Mouse (Mus musculus) kidney, embryonic 14.5 days (tissue): ENCODE measurements around the gene Col13a1. TPM values are rescaled to one million over a fixed set of nuclear protein-coding genes. Genes with fewer than 3 reads are reported as not detected.

ENCODE experiments used
- ATAC-seq: fragments of 200-750 bp; cut with Nextera tagmentation; 2 replicates; pipeline ENCODE4 v1.8.0; 2017; ENCODE audit warnings: moderate number of reproducible peaks, mild to moderate bottlenecking, moderate TSS enrichment, moderate library complexity; ENCODE audit not compliant: low FRiP score, low TSS enrichment
- H3K27ac ChIP-seq: fragments of 300-500 bp; sonication (generic); 2 replicates; pipeline ENCODE4 v1.5.1; 2014; ENCODE audit warnings: low read depth, mild to moderate bottlenecking, low read length, moderate library complexity, mixed read lengths
- H3K27me3 ChIP-seq: fragments of 300-500 bp; sonication (generic); 2 replicates; pipeline ENCODE4 v1.6.1; 2014; ENCODE audit warnings: mild to moderate bottlenecking, low read length; ENCODE audit not compliant: control insufficient read depth, insufficient read depth
- H3K36me3 ChIP-seq: fragments of 300-500 bp; sonication (generic); 2 replicates; pipeline ENCODE4 v1.6.1; 2014; ENCODE audit warnings: low read length, mixed read lengths; ENCODE audit not compliant: control insufficient read depth, insufficient read depth
- H3K4me1 ChIP-seq: fragments of 300-500 bp; sonication (generic); 2 replicates; pipeline ENCODE4 v1.6.1; 2014; ENCODE audit warnings: low read length, mixed read lengths; ENCODE audit not compliant: control insufficient read depth, insufficient read depth
- H3K4me2 ChIP-seq: fragments of 300-500 bp; sonication (generic); replicated peaks from 2 replicates; pipeline ENCODE4 v1.6.1; 2014; ENCODE audit warnings: low read depth, mild to moderate bottlenecking, low read length
- H3K4me3 ChIP-seq: fragments of 300-500 bp; sonication (generic); 2 replicates; pipeline ENCODE4 v1.5.1; 2014; ENCODE audit warnings: mild to moderate bottlenecking, low read length
- H3K9ac ChIP-seq: fragments of 300-500 bp; sonication (generic); 2 replicates; pipeline ENCODE4 v1.6.1; 2014; ENCODE audit warnings: low read depth, mild to moderate bottlenecking, low read length, moderate library complexity
- H3K9me3 ChIP-seq: fragments of 300-500 bp; sonication (generic); 2 replicates; pipeline ENCODE4 v1.6.1; 2016; ENCODE audit warnings: low read length; ENCODE audit not compliant: control insufficient read depth
- WGBS: fragments of 180-500 bp; shearing (Covaris S2); extraction: QIAGEN DNeasy Blood & Tissue Kit; methylation state at CpG from one replicate; pipeline ENCODE4 v1.1.7; 2014; 5-methylcytosine and 5-hydroxymethylcytosine counted together
- polyA plus RNA-seq: library from polyadenylated mRNA; unstranded; fragments of >200 nt; fragmentation: Nextera tagmentation; extraction: Ambion mirVana; gene quantifications from 2 replicates; pipeline ENCODE4 v1.2.1, GENCODE M21; 2014

The Col13a1 gene
- polyA plus RNA-seq, 1 experiment from 2014 or later, result 4.7 TPM

DNA sequence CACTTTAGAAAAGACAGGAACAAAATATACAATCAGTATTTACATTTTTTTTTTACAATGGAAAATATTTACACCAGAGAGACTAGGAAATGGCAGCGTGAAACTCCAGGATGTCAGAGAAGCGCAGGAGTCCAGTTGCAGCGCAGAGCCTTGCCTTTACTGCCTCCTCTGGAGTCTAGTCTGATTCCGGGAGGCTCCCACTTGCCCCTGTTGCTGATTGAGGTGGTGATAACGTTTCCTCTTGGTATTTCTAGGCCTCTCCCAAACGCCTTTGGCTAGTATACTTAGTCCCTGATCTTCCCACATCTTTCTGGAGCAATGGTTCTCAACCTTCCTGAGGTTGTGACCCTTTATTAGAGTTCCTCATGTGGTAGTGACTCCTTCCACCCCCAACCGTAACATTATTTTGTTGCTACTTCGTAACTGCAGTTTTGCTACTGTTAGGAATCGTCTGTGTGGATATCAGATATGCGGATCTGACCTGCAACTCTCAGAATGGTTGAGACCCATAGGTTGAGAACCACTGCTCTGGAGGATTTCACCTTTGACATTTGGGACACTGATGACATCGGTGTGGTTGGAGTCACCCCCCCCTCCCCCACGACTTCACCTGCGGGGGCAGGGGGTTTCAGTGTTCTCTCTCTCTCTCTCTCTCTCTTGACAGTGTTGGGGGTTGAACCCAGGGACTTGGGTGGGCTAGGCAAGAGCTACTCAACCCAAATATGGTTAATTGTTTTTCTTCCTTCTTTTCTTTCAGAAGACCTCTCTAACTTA, 152.7 kb downstream of the Col13a1 start:
- H3K36me3 ChIP-seq, result no peaks in the 10 kb centered on the region
- no peak overlapping the region for H3K9ac ChIP-seq
- ATAC-seq, result no peak
- no peak overlapping the region for H3K4me2 ChIP-seq
- peaks cover 28% of the 10 kb centered on the region for H3K4me1 ChIP-seq
- WGBS, result 47% methylated on average over 13 of the region's 13 CpGs
- no peaks in the 10 kb centered on the region for H3K9me3 ChIP-seq
- H3K27ac ChIP-seq, result peak overlapping the region; percentile 69; the same call in 1 of the 2 replicates
- no peak overlapping the region for H3K4me3 ChIP-seq
- no peaks in the 10 kb centered on the region for H3K27me3 ChIP-seq

DNA sequence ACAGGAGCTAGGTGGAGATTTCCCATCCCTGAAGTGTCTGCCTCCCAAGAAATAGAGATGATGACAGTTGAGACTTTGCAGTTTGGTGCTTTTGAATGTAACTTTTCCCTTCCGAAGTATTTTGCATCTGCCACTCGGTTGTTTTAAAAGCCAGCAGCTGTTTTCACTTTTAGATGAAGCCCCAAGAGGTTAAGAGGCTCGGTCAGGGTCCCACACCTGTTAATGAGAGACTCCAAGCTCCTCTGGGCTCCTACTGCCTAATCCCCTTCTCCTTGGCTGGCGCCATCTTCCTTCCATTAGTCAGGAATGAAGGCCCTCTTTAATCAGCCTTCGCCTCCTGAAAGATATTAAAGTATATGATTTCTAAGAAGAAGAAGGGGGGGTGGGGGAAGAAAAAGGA, 153.4 kb downstream of the Col13a1 start:
- H3K4me2 ChIP-seq, result no peak overlapping the region
- no peaks in the 10 kb centered on the region for H3K27me3 ChIP-seq
- no peaks in the 10 kb centered on the region for H3K9me3 ChIP-seq
- H3K27ac ChIP-seq, result no peak overlapping the region
- H3K4me1 ChIP-seq, result peaks cover 28% of the 10 kb centered on the region
- 55% methylated on average over 5 of the region's 5 CpGs for WGBS
- H3K36me3 ChIP-seq, result no peaks in the 10 kb centered on the region
- H3K9ac ChIP-seq, result no peak overlapping the region
- ATAC-seq, result no peak
- no peak overlapping the region for H3K4me3 ChIP-seq

DNA sequence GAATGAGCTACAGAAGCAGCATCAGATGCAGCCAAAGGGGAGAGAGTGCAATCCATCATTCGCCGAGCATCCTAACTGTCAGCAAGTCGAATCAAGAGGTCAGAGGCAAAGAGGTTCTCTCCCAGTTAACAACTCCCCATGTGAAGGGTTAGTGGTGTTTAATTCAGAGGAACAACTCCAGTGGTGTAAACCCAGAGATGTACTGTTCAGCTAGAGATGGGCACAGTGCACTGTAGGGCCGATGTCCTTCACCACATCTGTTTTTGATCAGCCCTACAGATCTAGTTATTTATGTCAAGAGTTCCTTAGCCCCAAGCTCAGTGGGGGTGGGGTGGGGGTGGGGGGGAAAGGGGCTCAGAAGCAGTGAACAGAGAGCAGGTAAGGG, 155.2 kb downstream of the Col13a1 start:
- H3K9ac ChIP-seq, result no peak overlapping the region
- H3K4me2 ChIP-seq, result no peak overlapping the region
- ATAC-seq, result no peak
- H3K27ac ChIP-seq, result no peak overlapping the region
- H3K4me1 ChIP-seq, result peaks cover 28% of the 10 kb centered on the region
- no peaks in the 10 kb centered on the region for H3K27me3 ChIP-seq
- H3K36me3 ChIP-seq, result no peaks in the 10 kb centered on the region
- no peaks in the 10 kb centered on the region for H3K9me3 ChIP-seq
- 39% methylated on average over 4 of the region's 4 CpGs for WGBS
- H3K4me3 ChIP-seq, result no peak overlapping the region

DNA sequence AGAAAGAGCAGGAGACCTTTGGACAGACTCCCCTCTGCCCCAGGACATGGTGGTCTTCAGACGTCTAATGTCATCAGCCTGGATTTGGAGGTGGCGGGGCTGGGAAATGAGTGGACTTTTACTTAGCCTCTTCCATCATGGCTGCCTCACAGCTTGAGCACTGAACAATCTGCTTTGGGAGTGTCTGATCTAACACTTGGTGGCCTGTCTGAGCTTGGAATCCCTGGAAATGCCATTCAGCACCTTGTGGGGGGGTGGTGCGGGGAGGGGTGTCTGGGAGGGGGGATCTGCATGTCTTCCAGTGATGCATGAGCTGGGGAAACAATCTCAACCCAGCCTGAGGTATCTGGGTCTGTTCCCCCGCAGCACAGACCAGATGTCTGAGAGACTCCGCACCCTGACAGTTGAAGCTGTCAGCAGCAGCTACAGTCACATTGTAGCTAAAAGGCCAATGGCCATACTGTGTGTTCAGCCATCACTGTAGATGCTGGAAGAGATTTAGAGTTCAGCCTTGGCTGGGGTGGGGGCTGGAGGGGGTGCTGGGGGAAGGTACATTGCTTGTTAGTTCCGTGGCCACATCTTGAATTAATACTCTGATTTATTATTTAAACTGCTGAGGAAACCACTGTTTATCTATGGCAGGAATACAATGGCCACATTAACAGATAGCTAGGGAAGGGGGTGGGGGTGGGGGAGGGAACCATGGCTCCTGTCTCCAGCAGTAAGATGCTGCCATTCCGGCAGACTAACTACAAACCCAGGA, 155.8 kb downstream of the Col13a1 start:
- Histone ChIP-seq H3K4me3 (no peak overlapping the region), H3K9me3 (no peaks in the 10 kb centered on the region), H3K27me3 (no peaks in the 10 kb centered on the region), H3K36me3 (no peaks in the 10 kb centered on the region), H3K4me1 (peaks cover 28% of the 10 kb centered on the region), H3K4me2 (no peak overlapping the region), H3K9ac (no peak overlapping the region), H3K27ac (no peak overlapping the region)
- no peak for ATAC-seq
- 50% methylated on average over 7 of the region's 7 CpGs for WGBS

DNA sequence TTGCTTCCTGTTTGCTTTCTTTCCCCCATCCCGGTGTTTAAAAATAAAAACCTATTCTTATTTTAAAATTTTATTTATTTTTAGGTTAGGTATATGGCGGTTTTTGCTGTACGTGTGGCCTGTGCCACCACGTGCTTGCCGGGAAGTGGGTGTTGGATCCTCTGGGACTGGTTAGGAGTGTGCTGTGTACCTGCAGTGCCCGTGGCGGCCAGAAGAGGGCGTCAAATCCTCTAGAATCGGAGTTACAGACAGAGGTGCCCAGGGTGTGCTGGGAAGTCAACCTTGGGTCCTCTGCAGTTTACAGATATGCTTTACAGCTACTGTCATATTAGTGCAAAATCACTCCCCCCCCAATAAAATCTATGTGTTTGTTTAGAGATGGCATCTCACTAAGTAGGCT, 158.9 kb downstream of the Col13a1 start:
- no peak for ATAC-seq
- Histone ChIP-seq H3K4me2 (no peak overlapping the region), H3K36me3 (no peaks in the 10 kb centered on the region), H3K9ac (no peak overlapping the region), H3K27me3 (no peaks in the 10 kb centered on the region), H3K27ac (no peak overlapping the region), H3K4me3 (no peak overlapping the region), H3K4me1 (peaks cover 11% of the 10 kb centered on the region; the same call in 1 of the 2 replicates), H3K9me3 (no peaks in the 10 kb centered on the region)
- 63% methylated on average over 9 of the region's 9 CpGs for WGBS

DNA sequence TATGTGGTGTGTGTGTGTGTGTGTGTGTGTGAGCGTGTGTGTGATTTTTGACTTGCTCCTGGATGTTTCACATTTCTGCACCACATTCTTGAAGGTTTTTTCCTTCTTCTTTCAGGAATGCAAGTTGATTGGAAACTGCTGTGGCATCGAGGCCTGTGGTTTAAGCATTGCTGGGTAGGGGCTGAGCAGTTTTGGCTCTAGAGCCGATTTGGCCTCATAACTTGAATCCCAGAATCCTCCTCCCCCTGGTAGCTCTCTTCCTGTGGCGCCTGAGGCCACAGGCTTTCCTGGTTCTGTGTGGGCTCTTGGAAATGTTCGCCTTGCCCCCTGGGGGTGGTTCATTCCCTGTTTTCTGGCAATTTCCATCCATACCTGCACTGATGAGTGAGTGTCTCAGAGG, 166.9 kb downstream of the Col13a1 start:
- H3K4me3 ChIP-seq, result no peak overlapping the region
- no peaks in the 10 kb centered on the region for H3K9me3 ChIP-seq
- no peak overlapping the region for H3K9ac ChIP-seq
- no peak overlapping the region for H3K27ac ChIP-seq
- ATAC-seq, result no peak
- H3K27me3 ChIP-seq, result no peaks in the 10 kb centered on the region
- 65% methylated on average over 5 of the region's 5 CpGs for WGBS
- H3K36me3 ChIP-seq, result no peaks in the 10 kb centered on the region
- H3K4me2 ChIP-seq, result no peak overlapping the region
- H3K4me1 ChIP-seq, result no peaks in the 10 kb centered on the region

DNA sequence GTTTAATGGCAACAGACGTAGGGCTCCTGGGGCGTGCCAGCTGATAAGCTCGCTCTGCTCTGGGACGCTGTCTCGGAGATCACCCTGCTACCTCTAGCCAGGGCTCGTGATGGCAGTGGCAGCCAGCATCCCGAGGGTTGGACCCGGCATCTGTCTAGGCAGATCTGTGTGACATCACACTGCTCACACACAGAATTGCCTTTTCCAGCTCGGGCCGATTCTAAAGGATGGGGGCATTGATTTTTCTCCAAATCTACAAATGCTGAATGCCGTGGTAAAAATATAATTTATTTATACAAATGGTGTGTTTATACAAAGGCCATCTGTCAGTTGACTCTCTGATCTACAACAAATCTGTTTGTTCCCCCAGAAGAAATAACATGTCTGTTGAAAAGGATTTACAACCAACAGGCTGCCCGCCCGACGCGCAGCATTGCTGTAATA, 180.8 kb downstream of the Col13a1 start:
- Histone ChIP-seq H3K4me1 (peaks cover 13% of the 10 kb centered on the region), H3K27ac (no peak overlapping the region), H3K4me2 (no peak overlapping the region), H3K27me3 (no peaks in the 10 kb centered on the region), H3K9me3 (no peaks in the 10 kb centered on the region), H3K4me3 (no peak overlapping the region), H3K9ac (no peak overlapping the region), H3K36me3 (no peaks in the 10 kb centered on the region)
- 69% methylated on average over 15 of the region's 15 CpGs for WGBS
- ATAC-seq, result no peak

DNA sequence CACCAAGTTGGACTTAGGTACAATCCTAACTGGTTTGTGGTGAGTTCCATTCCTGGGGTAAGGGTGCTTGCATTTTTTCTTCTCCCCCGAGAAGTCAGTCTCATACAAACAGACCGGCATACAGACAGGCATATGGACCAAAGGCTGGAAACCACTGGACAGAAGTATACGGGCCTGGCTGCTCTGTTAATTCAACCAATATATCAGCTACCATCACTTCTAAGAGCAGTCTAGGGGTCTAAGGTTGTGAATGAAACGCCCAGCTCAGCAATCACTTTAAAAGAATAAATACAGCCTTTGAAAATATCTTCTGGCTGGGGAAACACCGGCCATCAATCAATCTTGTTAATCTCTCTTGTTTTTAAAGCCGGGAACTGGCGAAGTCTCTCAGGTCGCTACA, 183.4 kb downstream of the Col13a1 start:
- WGBS, result 25% methylated on average over 8 of the region's 8 CpGs
- peak; percentile 53; the same call in 1 of the 2 replicates for ATAC-seq
- 0 out of 2 replicates have a peak, but pooled peaks cover 5% of the 10 kb centered on the region for H3K27me3 ChIP-seq
- no peaks in the 10 kb centered on the region for H3K36me3 ChIP-seq
- H3K4me3 ChIP-seq, result no peak overlapping the region
- no peak overlapping the region for H3K27ac ChIP-seq
- no peak overlapping the region for H3K4me2 ChIP-seq
- peaks cover 13% of the 10 kb centered on the region for H3K4me1 ChIP-seq
- no peaks in the 10 kb centered on the region for H3K9me3 ChIP-seq
- no peak overlapping the region for H3K9ac ChIP-seq

DNA sequence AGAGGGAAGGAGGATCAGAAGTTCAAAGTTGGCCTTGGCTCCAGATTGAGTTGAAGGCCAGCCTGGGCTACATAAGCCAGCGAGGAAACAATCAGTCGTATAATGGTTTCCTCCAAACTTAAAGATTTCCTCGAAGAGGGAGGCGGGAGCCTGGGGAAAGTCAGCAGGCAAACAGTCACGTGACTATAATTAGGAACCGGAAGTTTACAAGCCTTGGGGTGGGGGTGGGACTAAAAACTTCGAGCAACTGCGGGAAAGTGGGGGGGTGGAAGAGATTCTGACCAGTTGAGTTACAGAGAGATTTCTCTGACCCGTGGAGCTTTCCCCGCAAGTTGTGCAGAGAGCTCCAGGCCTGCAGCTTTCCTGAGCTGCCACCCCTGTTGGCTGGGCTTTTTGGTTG, 183.9 kb downstream of the Col13a1 start:
- Histone ChIP-seq H3K36me3 (no peaks in the 10 kb centered on the region), H3K27me3 (0 out of 2 replicates have a peak, but pooled peaks cover 5% of the 10 kb centered on the region), H3K4me2 (no peak overlapping the region), H3K4me1 (peaks cover 13% of the 10 kb centered on the region), H3K27ac (no peak overlapping the region), H3K4me3 (no peak overlapping the region), H3K9me3 (no peaks in the 10 kb centered on the region), H3K9ac (no peak overlapping the region)
- ATAC-seq, result no peak; the same call in 1 of the 2 replicates
- WGBS, result 52% methylated on average over 10 of the region's 10 CpGs
